Mouse (Mus musculus): ENCODE data around the gene Tecpr2.

- TF ChIP-seq ZNF384 (IDR thresholded peaks at IDR 0.05; ENCODE audit: low read depth, low read length) (no peak), MAFK (IDR thresholded peaks at IDR 0.05; ENCODE audit: insufficient read depth, low read depth, low read length) (no peak), CHD2 (IDR thresholded peaks at IDR 0.05; ENCODE audit: low read depth, low read length) (no peak)
Measured at GRCm38 (mm10) chr12:110921572-110921971, 32.5 kb downstream of the Tecpr2 start.

Data from ES-E14 (cell line).